Mouse (Mus musculus): ENCODE data around the gene Cd40lg. TPM values are rescaled to one million over a fixed set of nuclear protein-coding genes. Genes with fewer than 3 reads are reported as not detected.

Gene Cd40lg
- total and polyA plus RNA-seq, 2 experiments from 2014 or later: not detected

DNA sequence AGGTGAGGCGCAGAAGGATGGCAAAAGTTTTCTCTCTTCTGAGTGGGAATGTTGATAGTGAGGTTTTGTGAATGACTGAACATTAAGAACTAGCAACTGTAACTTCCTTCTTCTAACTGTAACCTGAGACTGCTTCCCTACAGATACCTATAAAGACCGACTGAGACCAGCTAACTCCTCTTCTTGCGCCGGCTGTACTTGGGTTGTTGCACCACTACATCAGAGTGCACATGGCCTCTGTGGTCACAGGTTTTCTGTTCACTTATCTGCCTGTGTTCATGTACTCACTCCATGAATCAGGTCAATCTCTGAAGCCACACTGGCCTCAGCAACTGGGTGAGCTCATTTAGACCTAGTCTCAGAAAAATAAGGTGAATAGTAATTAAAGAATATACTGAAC, 51.6 kb downstream of the Cd40lg start:
- Histone ChIP-seq H3K4me3 (ENCODE audit: low read depth, low read length) (no peak overlapping the region), H3K27ac (ENCODE audit: low read depth) (no peak overlapping the region), H3K4me2 (ENCODE audit: low read depth, low read length) (no peak overlapping the region), H3K9me3 (replicated peaks; ENCODE audit: control insufficient read depth, low read length) (no peaks in the 10 kb centered on the region), H3K4me1 (ENCODE audit: control insufficient read depth, insufficient read depth) (no peaks in the 10 kb centered on the region), H3K36me3 (replicated peaks; ENCODE audit: control insufficient read depth, insufficient read depth, low read length) (no peaks in the 10 kb centered on the region), H3K27me3 (ENCODE audit: control insufficient read depth, insufficient read depth, low read length) (no peaks in the 10 kb centered on the region), H3K9ac (replicated peaks; ENCODE audit: low read depth, low read length) (no peak overlapping the region)
- ATAC-seq (ENCODE audit: insufficient read depth, low read depth) (no peak), DNase-seq (ENCODE audit: low spot score) (no peak)
- TF ChIP-seq CTCF (IDR thresholded peaks at IDR 0.05; ENCODE audit: low read depth) (no peak), EP300 (IDR thresholded peaks at IDR 0.05; ENCODE audit: low read depth) (no peak)
- 78% methylated on average over 4 of the region's 4 CpGs for WGBS

Other genes starting within 250 kb of the Cd40lg start
- gene Brs3, start 169.1 kb upstream of the Cd40lg start, total RNA-seq (2014; rRNA removed; ENCODE audit: low replicate concordance): not detected in 2 replicates
- not detected in 2 replicates for gene Brs3, start 169.1 kb upstream of the Cd40lg start, polyA plus RNA-seq (2015; fragmentation: Nextera tagmentation; extraction: Ambion mirVana)
- 30.4 and 43.7 TPM in 2 replicates for gene Htatsf1, start 158.6 kb upstream of the Cd40lg start, total RNA-seq (2014; rRNA removed; ENCODE audit: low replicate concordance)
- 60.4 and 61.1 TPM in 2 replicates for gene Htatsf1, start 158.6 kb upstream of the Cd40lg start, polyA plus RNA-seq (2015; fragmentation: Nextera tagmentation; extraction: Ambion mirVana)
- not detected in 2 replicates for gene Vgll1, start 124.0 kb upstream of the Cd40lg start, total RNA-seq (2014; rRNA removed; ENCODE audit: low replicate concordance)
- gene Vgll1, start 124.0 kb upstream of the Cd40lg start, polyA plus RNA-seq (2015; fragmentation: Nextera tagmentation; extraction: Ambion mirVana): 0.07 TPM in 1 of 2 replicates, not detected in the other
- gene Arhgef6, start 126.6 kb downstream of the Cd40lg start, total RNA-seq (2014; rRNA removed; ENCODE audit: low replicate concordance): 69.1 and 94.0 TPM in 2 replicates
- gene Arhgef6, start 126.6 kb downstream of the Cd40lg start, polyA plus RNA-seq (2015; fragmentation: Nextera tagmentation; extraction: Ambion mirVana): 30.3 and 33.6 TPM in 2 replicates
- gene Rbmx, start 180.9 kb downstream of the Cd40lg start, total RNA-seq (2014; rRNA removed; ENCODE audit: low replicate concordance): 54.7 and 80.2 TPM in 2 replicates
- gene Rbmx, start 180.9 kb downstream of the Cd40lg start, polyA plus RNA-seq (2015; fragmentation: Nextera tagmentation; extraction: Ambion mirVana): 55.1 and 67.5 TPM in 2 replicates
- not detected in 2 replicates for gene Gm364, start 197.0 kb downstream of the Cd40lg start, total RNA-seq (2014; rRNA removed; ENCODE audit: low replicate concordance)
- not detected in 2 replicates for gene Gm364, start 197.0 kb downstream of the Cd40lg start, polyA plus RNA-seq (2015; fragmentation: Nextera tagmentation; extraction: Ambion mirVana)